In the genomic region with DNA sequence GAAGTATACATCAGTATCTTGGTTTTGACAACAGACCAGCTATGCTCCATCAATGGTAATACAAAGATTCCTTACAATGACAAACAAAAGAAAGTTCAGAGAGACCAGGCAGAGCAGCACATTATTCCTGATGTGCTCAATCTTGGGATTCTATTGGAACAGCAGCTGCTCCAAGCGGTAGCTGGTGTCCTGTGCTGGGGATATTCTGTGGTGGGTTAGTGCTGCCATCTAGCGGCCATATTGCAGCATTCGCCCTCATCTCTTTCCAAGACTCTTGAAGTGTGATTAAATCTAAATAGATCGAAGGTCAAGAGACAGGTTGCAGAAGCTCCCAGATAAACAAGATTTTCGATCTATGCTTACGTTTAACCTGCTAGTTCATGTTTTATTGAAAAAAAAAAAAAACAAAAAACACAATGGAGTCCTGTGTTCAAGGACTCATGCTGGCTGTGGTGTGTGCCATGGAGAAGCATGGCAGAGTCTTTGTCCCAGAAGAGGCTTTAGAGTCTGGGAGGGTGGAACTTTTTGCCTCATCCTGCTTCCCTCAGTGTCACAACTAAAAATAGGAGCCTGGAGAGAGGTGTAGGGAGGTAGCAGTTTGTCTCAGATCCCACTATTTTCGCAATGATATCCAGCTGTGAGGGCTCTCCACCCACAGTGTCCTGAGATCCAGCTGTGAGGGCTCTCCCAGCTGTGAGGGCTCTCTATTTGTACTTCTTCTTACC, we compare ENCODE assay signal across 8 mouse cellular contexts.
A peak's percentile ranks its signal among the peaks of the same experiment; 100 is the strongest.
DNase-seq lines count a peak whose midpoint lies in the region; ATAC-seq and TF ChIP-seq lines count a peak whose summit lies in the region.

No protein-coding gene starts in this region.

- H3K4me1 ChIP-seq in ES-Bruce4 (ENCODE audit: control insufficient read depth, insufficient read depth, low read length), result no peaks in the 10 kb centered on the region
- no peaks in the 10 kb centered on the region for H3K4me1 ChIP-seq in embryonic facial prominence, embryonic 11.5 days (ENCODE audit: control insufficient read depth, insufficient read depth, low read length)
- no peaks in the 10 kb centered on the region for H3K4me1 ChIP-seq in heart, postnatal 0 days (ENCODE audit: control insufficient read depth, insufficient read depth)
- no peaks in the 10 kb centered on the region for H3K4me1 ChIP-seq in lung, postnatal 0 days (ENCODE audit: insufficient read depth, low read depth, low read length)

- no peaks in the 10 kb centered on the region for H3K9me3 ChIP-seq in ES-Bruce4 (replicated peaks; ENCODE audit: control insufficient read depth, insufficient read depth, low read length, poor library complexity, severe bottlenecking)
- no peaks in the 10 kb centered on the region for H3K9me3 ChIP-seq in embryonic facial prominence, embryonic 11.5 days (replicated peaks; ENCODE audit: control insufficient read depth, low read length)
- H3K9me3 ChIP-seq in heart, postnatal 0 days (replicated peaks; ENCODE audit: control insufficient read depth, low read length), result no peaks in the 10 kb centered on the region
- no peaks in the 10 kb centered on the region for H3K9me3 ChIP-seq in lung, postnatal 0 days (ENCODE audit: low read length)

- H3K4me3 ChIP-seq in ES-Bruce4 (ENCODE audit: low read depth, low read length), result no peak overlapping the region
- no peak overlapping the region for H3K4me3 ChIP-seq in embryonic facial prominence, embryonic 11.5 days (ENCODE audit: low read depth, low read length)
- no peak overlapping the region for H3K4me3 ChIP-seq in heart, postnatal 0 days (ENCODE audit: low read depth, low read length)
- no peak overlapping the region for H3K4me3 ChIP-seq in lung, postnatal 0 days (ENCODE audit: low read depth, low read length)

- TF ChIP-seq POLR2A in ES-Bruce4 (IDR thresholded peaks at IDR 0.05; ENCODE audit: insufficient read depth, low read length), result no peak

- H3K27ac ChIP-seq in ES-Bruce4 (ENCODE audit: insufficient read depth, low read length), result 0 out of 2 replicates have a peak overlapping the region, but pooled peaks have one; percentile 17
- H3K27ac ChIP-seq in embryonic facial prominence, embryonic 11.5 days (replicated peaks; ENCODE audit: low read depth, low read length), result no peak overlapping the region
- no peak overlapping the region for H3K27ac ChIP-seq in heart, postnatal 0 days (ENCODE audit: low read depth)
- no peak overlapping the region for H3K27ac ChIP-seq in lung, postnatal 0 days (ENCODE audit: low read length)

- peak; percentile 67; the same call in 1 of the 2 replicates for ATAC-seq in embryonic facial prominence, embryonic 11.5 days (replicated peaks; ENCODE audit: insufficient number of reproducible peaks, low FRiP score, low TSS enrichment, low read depth)
- ATAC-seq in heart, postnatal 0 days (ENCODE audit: insufficient read depth, low read depth), result no peak
- ATAC-seq in lung, postnatal 0 days, result no peak; the same call in 1 of the 2 replicates

- peak; percentile 83 for TF ChIP-seq CTCF in ES-Bruce4 (IDR thresholded peaks at IDR 0.05; ENCODE audit: low read depth, low read length)
- peak; percentile 83 for TF ChIP-seq CTCF in heart, postnatal 0 days (IDR thresholded peaks at IDR 0.05; ENCODE audit: low read depth)
- TF ChIP-seq CTCF in lung, postnatal 0 days (IDR thresholded peaks at IDR 0.05), result peak; percentile 89

- no peak overlapping the region for H3K4me2 ChIP-seq in embryonic facial prominence, embryonic 11.5 days (ENCODE audit: low read depth, low read length)
- no peak overlapping the region for H3K4me2 ChIP-seq in heart, postnatal 0 days (ENCODE audit: low read depth, low read length)
- H3K4me2 ChIP-seq in lung, postnatal 0 days (replicated peaks; ENCODE audit: low read depth, low read length), result no peak overlapping the region

- H3K9ac ChIP-seq in ES-Bruce4 (ENCODE audit: low read depth, poor library complexity, severe bottlenecking), result no peak overlapping the region
- no peak overlapping the region for H3K9ac ChIP-seq in embryonic facial prominence, embryonic 11.5 days (replicated peaks; ENCODE audit: low read length)
- H3K9ac ChIP-seq in heart, postnatal 0 days (replicated peaks; ENCODE audit: low read depth, low read length), result no peak overlapping the region
- H3K9ac ChIP-seq in lung, postnatal 0 days (replicated peaks; ENCODE audit: low read depth), result no peak overlapping the region

- 18% methylated on average over 7 of the region's 7 CpGs for WGBS in embryonic facial prominence, embryonic 11.5 days
- 14% methylated on average over 7 of the region's 7 CpGs for WGBS in heart, postnatal 0 days
- WGBS in lung, postnatal 0 days, result 12% methylated on average over 7 of the region's 7 CpGs

- TF ChIP-seq EP300 in ES-Bruce4 (IDR thresholded peaks at IDR 0.05; ENCODE audit: insufficient read depth, low read depth, low read length), result no peak
- no peak for TF ChIP-seq EP300 in heart, postnatal 0 days (IDR thresholded peaks at IDR 0.05; ENCODE audit: low read depth)
- TF ChIP-seq EP300 in lung, postnatal 0 days (IDR thresholded peaks at IDR 0.05), result no peak

- H3K36me3 ChIP-seq in ES-Bruce4 (ENCODE audit: control insufficient read depth, insufficient read depth, low read length, poor library complexity, severe bottlenecking), result no peaks in the 10 kb centered on the region
- H3K36me3 ChIP-seq in embryonic facial prominence, embryonic 11.5 days (replicated peaks; ENCODE audit: control insufficient read depth, insufficient read depth, low read depth, low read length), result no peaks in the 10 kb centered on the region
- no peaks in the 10 kb centered on the region for H3K36me3 ChIP-seq in heart, postnatal 0 days (replicated peaks; ENCODE audit: control insufficient read depth, insufficient read depth, low read length)
- no peaks in the 10 kb centered on the region for H3K36me3 ChIP-seq in lung, postnatal 0 days (ENCODE audit: insufficient read depth, low read length)

- H3K27me3 ChIP-seq in ES-Bruce4 (ENCODE audit: control insufficient read depth, insufficient read depth, low read length, poor library complexity, severe bottlenecking), result no peaks in the 10 kb centered on the region
- no peaks in the 10 kb centered on the region for H3K27me3 ChIP-seq in embryonic facial prominence, embryonic 11.5 days (ENCODE audit: control insufficient read depth, insufficient read depth, low read length)
- H3K27me3 ChIP-seq in heart, postnatal 0 days (ENCODE audit: control insufficient read depth, insufficient read depth, low read length), result no peaks in the 10 kb centered on the region
- no peaks in the 10 kb centered on the region for H3K27me3 ChIP-seq in lung, postnatal 0 days (replicated peaks; ENCODE audit: insufficient read depth, low read length)

- peak; percentile 61 to 73 for DNase-seq in adrenal gland, postnatal 36 days
- peak; percentile 85 for DNase-seq in embryonic facial prominence, embryonic 11.5 days (ENCODE audit: low spot score)
- peak; percentile 67 for DNase-seq in heart, postnatal 0 days (ENCODE audit: low spot score)
- DNase-seq in layer of hippocampus, adult 11-12 months (ENCODE audit: low spot score), result peak; percentile 81
- DNase-seq in lung, postnatal 0 days (ENCODE audit: low spot score), result peak; percentile 87
- peak; percentile 63 for DNase-seq in ovary, postnatal 14 days (ENCODE audit: low spot score)
- DNase-seq in thymus, postnatal 4 days, result peak; percentile 70
